In the genomic region with DNA sequence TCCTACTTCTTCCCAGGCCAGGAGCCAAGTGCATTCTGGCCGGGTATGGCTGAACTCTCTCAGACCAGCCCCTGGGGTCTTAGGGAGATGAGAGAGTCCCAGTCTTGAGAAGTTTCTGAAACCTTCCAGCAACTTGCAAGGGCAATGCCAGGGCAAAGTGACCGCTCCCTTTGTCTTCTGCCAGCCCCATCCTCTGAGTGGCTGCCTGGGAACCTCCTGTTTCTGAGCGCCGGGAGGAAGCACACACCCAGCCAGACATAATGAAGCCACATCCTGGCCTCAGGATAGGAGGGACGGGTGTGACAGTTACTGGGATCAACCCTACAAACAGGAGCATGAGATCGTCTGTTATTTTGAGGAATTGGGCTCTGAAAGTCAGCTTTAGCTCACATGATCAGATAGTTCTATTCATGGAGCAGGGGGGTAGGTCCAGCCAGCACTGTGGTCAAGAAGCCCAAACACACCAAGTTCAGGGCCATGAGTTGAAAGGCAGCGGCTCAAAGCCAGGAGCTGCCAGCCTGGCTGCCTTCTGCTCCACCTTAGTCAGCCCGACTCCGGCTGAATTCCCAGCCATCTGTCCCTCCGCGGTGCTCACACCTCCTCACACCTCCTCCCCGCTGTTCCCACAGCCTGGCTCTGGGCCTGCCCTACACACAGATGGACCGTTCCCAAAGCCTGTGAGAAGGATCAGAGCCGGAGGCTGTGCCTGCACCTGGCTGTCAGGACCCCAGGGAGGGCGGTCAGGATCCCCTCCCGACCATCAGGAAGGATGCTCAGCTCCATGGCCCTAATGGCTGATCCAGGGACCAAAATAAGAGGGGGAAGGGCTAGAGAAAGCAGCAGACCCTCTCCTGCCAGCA, we compare ENCODE assay signal across 8 mouse cellular contexts. TPM values are rescaled to one million over a fixed set of nuclear protein-coding genes. Genes with fewer than 3 reads are reported as not detected.
DNase-seq lines count a peak whose midpoint lies in the region; ATAC-seq and TF ChIP-seq lines count a peak whose summit lies in the region.

No protein-coding gene starts in this region.

- H3K27ac ChIP-seq in hindbrain, postnatal 0 days: peak overlapping the region; percentile 95
- H3K27ac ChIP-seq in small intestine, adult 2 months (ENCODE audit: insufficient read depth, low read depth, low read length): peak overlapping the region; percentile 73

- 8% methylated on average over 16 of the region's 16 CpGs for WGBS in hindbrain, postnatal 0 days
- 16% methylated on average over 16 of the region's 16 CpGs for WGBS in small intestine, adult 2 months

- DNase-seq in Muller cell, postnatal 12 days (ENCODE audit: inconsistent ontology term): peak; percentile 59
- peak; percentile 98 for DNase-seq in cerebellum, adult 9-10 months
- DNase-seq in gastrocnemius, postnatal 10 days: peak; percentile 45
- DNase-seq in hindbrain, postnatal 0 days (ENCODE audit: low spot score): peak; percentile 84
- DNase-seq in left cerebral cortex, postnatal 10 days (ENCODE audit: extremely low spot score in 1 of 2, low spot score in 2 of 2): peak; percentile 49 to 77

- peak overlapping the region; percentile 86 for H3K4me2 ChIP-seq in hindbrain, postnatal 0 days (ENCODE audit: low read depth, low read length)

- H3K27me3 ChIP-seq in hindbrain, postnatal 0 days (ENCODE audit: insufficient read depth, low read length): no peaks in the 10 kb centered on the region
- H3K27me3 ChIP-seq in small intestine, adult 2 months (ENCODE audit: control insufficient read depth, insufficient read depth, low read length): peaks cover 33% of the 10 kb centered on the region

- peaks cover 20% of the 10 kb centered on the region for H3K4me1 ChIP-seq in hindbrain, postnatal 0 days (ENCODE audit: insufficient read depth, low read length)
- peaks cover 1% of the 10 kb centered on the region; the same call in 1 of the 2 replicates for H3K4me1 ChIP-seq in small intestine, adult 2 months (ENCODE audit: control insufficient read depth, insufficient read depth, insufficient read length, low read length)

- ATAC-seq in hindbrain, postnatal 0 days: peak; percentile 70
- ATAC-seq in megakaryocyte, adult 5-6 weeks (ENCODE audit: poor library complexity, severe bottlenecking): peak; percentile 17; the same call in 1 of the 2 replicates
- ATAC-seq in CD4-positive, CD25-positive, alpha-beta regulatory T cell, adult 4 months: no peak

- H3K9ac ChIP-seq in hindbrain, postnatal 0 days (replicated peaks; ENCODE audit: low read length): peak overlapping the region; percentile 89

- intact Hi-C loops in left cerebral cortex, postnatal 10 days (cut with DNase I): loop anchor here (5.0 kb wide), 3 partner anchors 45 to 100 kb away; a partner anchor contains a TSS

- no peaks in the 10 kb centered on the region for H3K36me3 ChIP-seq in hindbrain, postnatal 0 days (ENCODE audit: insufficient read depth, low read length)
- H3K36me3 ChIP-seq in small intestine, adult 2 months (ENCODE audit: control insufficient read depth, insufficient read depth, low read length): no peaks in the 10 kb centered on the region

- no peak for TF ChIP-seq CTCF in hindbrain, postnatal 0 days (IDR thresholded peaks at IDR 0.05; ENCODE audit: low read depth)
- TF ChIP-seq CTCF in small intestine, adult 2 months (IDR thresholded peaks at IDR 0.05; ENCODE audit: extremely low read depth, insufficient read length, insufficient replicate concordance, low read depth, low read length): no peak

- H3K9me3 ChIP-seq in hindbrain, postnatal 0 days (ENCODE audit: low read length): no peaks in the 10 kb centered on the region

- peak overlapping the region; percentile 76 for H3K4me3 ChIP-seq in hindbrain, postnatal 0 days (ENCODE audit: low read length)
- H3K4me3 ChIP-seq in small intestine, adult 2 months (ENCODE audit: low read depth, low read length): peak overlapping the region; percentile 82

- no peak for TF ChIP-seq POLR2A in small intestine, adult 2 months (IDR thresholded peaks at IDR 0.05; ENCODE audit: low read depth, low read length)

RNA-seq across cellular contexts. Expression of a gene that starts 22.1 kb away (rescaled TPM):
- 10 to 100 TPM; 19.0 to 20.1 TPM for total RNA-seq in gastrocnemius, postnatal 10 days (2021)
- 9.2 and 10.0 TPM in 2 replicates for total RNA-seq in hindbrain, postnatal 0 days (2014; rRNA removed)
- polyA plus RNA-seq in hindbrain, postnatal 0 days (2015; fragmentation: Nextera tagmentation; extraction: Ambion mirVana): 12.4 and 12.6 TPM in 2 replicates
- total RNA-seq in left cerebral cortex, postnatal 10 days (2021): 10 to 100 TPM; 17.8 to 18.8 TPM
- 29.5 and 30.0 TPM in 2 replicates for total RNA-seq in megakaryocyte, adult 5-6 weeks (2015)
- 25.1 and 26.5 TPM in 2 replicates for total RNA-seq in megakaryocyte, adult 5-6 weeks (2017)
- polyA plus RNA-seq in small intestine, adult 2 months (2012; rRNA removed): 12.4 and 14.8 TPM in 2 replicates
- under 1 TPM in 1 of 2 experiments, not detected in 1; 0.25 TPM for polyA plus RNA-seq in CD4-positive, CD25-positive, alpha-beta regulatory T cell, adult 4 months (2017; shearing (Covaris generic))

RNA-seq across cellular contexts. Expression of a gene that starts 54.3 kb away (rescaled TPM):
- total RNA-seq in gastrocnemius, postnatal 10 days (2021): not detected
- not detected in 2 replicates for total RNA-seq in hindbrain, postnatal 0 days (2014; rRNA removed)
- polyA plus RNA-seq in hindbrain, postnatal 0 days (2015; fragmentation: Nextera tagmentation; extraction: Ambion mirVana): not detected in 2 replicates
- not detected for total RNA-seq in left cerebral cortex, postnatal 10 days (2021)
- total RNA-seq in megakaryocyte, adult 5-6 weeks (2015): 0.27 TPM in 1 of 2 replicates, not detected in the other
- total RNA-seq in megakaryocyte, adult 5-6 weeks (2017): not detected in 2 replicates
- polyA plus RNA-seq in small intestine, adult 2 months (2012; rRNA removed): not detected in 2 replicates
- polyA plus RNA-seq in CD4-positive, CD25-positive, alpha-beta regulatory T cell, adult 4 months (2017; shearing (Covaris generic)): not detected

Comparison
In these comparisons a context has a peak if more than half of its experiments do, and no peak if none do; other contexts are left out.
1. DNase-seq: peak in every context shown above with its lines; median percentile 98 in cerebellum, adult 9-10 months; 84 in hindbrain, postnatal 0 days; 63 in left cerebral cortex, postnatal 10 days; 59 in Muller cell, postnatal 12 days; 45 in gastrocnemius, postnatal 10 days.